Mouse (Mus musculus) liver, embryonic 11.5 days (tissue): ENCODE measurements around the gene Adamts2. TPM values are rescaled to one million over a fixed set of nuclear protein-coding genes. Genes with fewer than 3 reads are reported as not detected.

Experiments
- ATAC-seq: fragments of 200-750 bp; cut with Nextera tagmentation; replicated peaks from 2 replicates; pipeline ENCODE4 v1.8.0; 2017; ENCODE audit warnings: moderate number of reproducible peaks, mild to moderate bottlenecking, moderate TSS enrichment, moderate library complexity; ENCODE audit not compliant: low FRiP score
- DNase-seq: peaks from one replicate; pipeline ENCODE4 v3.0.0-alpha.2; 2017; ENCODE audit warnings: low spot score
- H3K27ac ChIP-seq: fragments of 300-500 bp; sonication (generic); 2 replicates; pipeline ENCODE4 v1.5.1; 2014; ENCODE audit warnings: mild to moderate bottlenecking, low read depth, low read length, control low read depth
- H3K27me3 ChIP-seq: fragments of 300-500 bp; sonication (generic); replicated peaks from 2 replicates; pipeline ENCODE4 v1.6.1; 2014; ENCODE audit warnings: low read length, mixed read lengths; ENCODE audit not compliant: control insufficient read depth, insufficient read depth
- H3K36me3 ChIP-seq: fragments of 300-500 bp; sonication (generic); 2 replicates; pipeline ENCODE4 v1.6.1; 2014; ENCODE audit warnings: mild to moderate bottlenecking, low read length, moderate library complexity, mixed read lengths; ENCODE audit not compliant: control insufficient read depth, insufficient read depth
- H3K4me1 ChIP-seq: fragments of 300-500 bp; sonication (generic); replicated peaks from 2 replicates; pipeline ENCODE4 v1.6.1; 2014; ENCODE audit warnings: low read length, mixed read lengths; ENCODE audit not compliant: control insufficient read depth, insufficient read depth
- H3K4me2 ChIP-seq: fragments of 300-500 bp; sonication (generic); 2 replicates; pipeline ENCODE4 v1.6.1; 2014; ENCODE audit warnings: mild to moderate bottlenecking, control low read depth, moderate library complexity
- H3K4me3 ChIP-seq: fragments of 300-500 bp; sonication (generic); 2 replicates; pipeline ENCODE4 v1.5.1; 2014; ENCODE audit warnings: low read depth, low read length, control low read depth
- H3K9ac ChIP-seq: fragments of 300-500 bp; sonication (generic); 2 replicates; pipeline ENCODE4 v1.6.1; 2014; ENCODE audit warnings: low read depth, low read length, control low read depth
- H3K9me3 ChIP-seq: fragments of 300-500 bp; sonication (generic); 2 replicates; pipeline ENCODE4 v1.6.1; 2016; ENCODE audit warnings: low read length, inconsistent platforms, mixed read lengths; ENCODE audit not compliant: control insufficient read depth
- WGBS: fragments of 180-500 bp; shearing (Covaris S2); extraction: QIAGEN DNeasy Blood & Tissue Kit; methylation state at CpG from one replicate; pipeline ENCODE4 v1.1.7; 2014; 5-methylcytosine and 5-hydroxymethylcytosine counted together
- polyA plus RNA-seq: library from polyadenylated mRNA; unstranded; fragments of >200 nt; fragmentation: Nextera tagmentation; extraction: Ambion mirVana; gene quantifications from 2 replicates; pipeline ENCODE4 v1.2.1, GENCODE M21; 2014

The Adamts2 gene
- polyA plus RNA-seq, 1 experiment from 2014 or later = 4.2 TPM

DNA sequence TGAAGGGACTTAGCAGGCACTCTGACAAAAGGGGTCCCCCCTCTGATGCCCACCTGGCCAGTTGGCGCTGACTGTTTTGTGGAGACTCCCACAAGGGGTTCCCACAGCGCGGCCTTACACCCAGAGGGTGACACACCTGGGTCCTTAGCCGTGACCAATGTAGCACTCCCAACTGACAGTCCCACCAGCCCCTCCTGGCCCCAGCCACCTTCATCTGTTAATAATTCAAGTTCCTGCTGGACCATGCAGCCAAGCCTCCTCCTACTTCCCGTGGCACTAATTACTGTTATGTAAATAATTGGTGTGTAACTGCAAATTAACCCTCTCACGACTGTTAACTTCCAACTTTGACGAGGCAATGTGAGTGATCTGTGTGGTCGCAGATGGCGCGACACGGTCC lies 195.8 kb downstream of the Adamts2 start:
- no peak for DNase-seq
- WGBS = 78% methylated on average over 11 of the region's 11 CpGs
- no peak overlapping the region for H3K9ac ChIP-seq
- H3K27me3 ChIP-seq = no peaks in the 10 kb centered on the region
- H3K4me1 ChIP-seq = no peaks in the 10 kb centered on the region
- H3K36me3 ChIP-seq = no peaks in the 10 kb centered on the region
- H3K9me3 ChIP-seq = no peaks in the 10 kb centered on the region
- no peak for ATAC-seq
- H3K4me2 ChIP-seq = no peak overlapping the region
- no peak overlapping the region for H3K4me3 ChIP-seq
- no peak overlapping the region for H3K27ac ChIP-seq

DNA sequence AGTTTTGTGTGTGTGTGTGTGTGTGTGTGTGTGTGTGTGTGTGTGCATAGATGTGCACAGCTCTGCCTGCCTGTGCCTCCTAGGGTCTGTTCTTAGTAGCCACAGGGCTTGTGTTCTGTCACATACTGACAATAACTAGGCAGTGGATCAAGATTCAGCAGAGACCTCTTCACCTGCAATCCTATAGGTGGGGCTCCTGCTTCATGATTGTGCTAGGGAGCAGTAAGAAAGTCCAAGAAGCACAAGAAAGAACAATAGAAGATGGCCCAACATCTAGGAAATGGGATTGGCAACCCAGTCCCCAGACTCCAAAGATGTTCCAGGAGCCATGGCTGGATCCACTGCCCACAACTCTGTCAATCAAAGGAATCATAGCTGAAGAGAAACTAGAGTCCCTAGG lies 197.0 kb downstream of the Adamts2 start:
- Histone ChIP-seq H3K4me3 (no peak overlapping the region), H3K4me1 (no peaks in the 10 kb centered on the region), H3K4me2 (no peak overlapping the region), H3K9me3 (no peaks in the 10 kb centered on the region), H3K27me3 (no peaks in the 10 kb centered on the region), H3K27ac (no peak overlapping the region), H3K9ac (no peak overlapping the region), H3K36me3 (no peaks in the 10 kb centered on the region)
- ATAC-seq (no peak), DNase-seq (no peak)

DNA sequence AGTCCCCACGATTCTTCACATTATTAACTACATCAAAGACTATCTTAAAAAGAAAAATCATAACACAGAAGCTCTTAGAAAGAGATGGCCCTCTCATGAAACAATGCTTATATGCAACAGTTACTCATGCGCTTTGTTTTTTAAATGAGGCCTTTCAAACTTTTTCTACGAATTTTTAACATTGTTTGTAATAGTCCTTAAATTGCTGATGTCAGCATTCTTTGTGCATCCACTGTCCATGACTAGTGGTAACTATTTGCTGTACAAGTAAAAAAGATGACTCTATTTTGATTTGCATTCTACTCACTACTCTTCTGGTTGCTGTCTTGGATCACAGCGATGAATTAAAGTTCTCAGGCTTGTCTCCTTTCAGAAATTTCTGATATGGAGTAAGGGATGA lies 212.3 kb downstream of the Adamts2 start:
- 89% methylated on average over 4 of the region's 4 CpGs for WGBS
- no peak for DNase-seq
- H3K27me3 ChIP-seq = no peaks in the 10 kb centered on the region
- H3K27ac ChIP-seq = no peak overlapping the region
- no peak overlapping the region for H3K9ac ChIP-seq
- no peak for ATAC-seq
- no peaks in the 10 kb centered on the region for H3K4me1 ChIP-seq
- no peak overlapping the region for H3K4me3 ChIP-seq
- no peak overlapping the region for H3K4me2 ChIP-seq
- H3K9me3 ChIP-seq = peaks cover 13% of the 10 kb centered on the region
- H3K36me3 ChIP-seq = peaks cover 45% of the 10 kb centered on the region

DNA sequence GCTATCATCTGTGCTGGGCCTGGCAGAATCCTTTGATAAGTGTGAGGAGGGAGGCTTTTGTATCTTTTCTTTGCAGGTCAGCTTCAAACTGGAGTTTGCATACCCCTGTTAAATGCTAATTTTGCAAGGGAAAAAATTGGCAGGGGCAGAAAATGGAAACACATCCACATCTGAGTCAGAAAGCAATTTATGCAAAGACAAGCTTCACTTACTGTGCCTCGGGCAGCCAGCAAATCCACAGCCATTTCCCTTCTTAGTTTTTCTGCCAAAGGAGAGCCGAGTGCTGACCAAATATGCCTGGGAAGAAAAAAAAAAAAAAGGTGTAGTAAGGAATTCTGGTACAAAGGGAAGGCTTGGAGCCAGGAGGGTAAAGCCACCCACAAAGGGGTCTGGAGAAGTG lies 224.3 kb downstream of the Adamts2 start:
- Histone ChIP-seq H3K9me3 (no peaks in the 10 kb centered on the region), H3K9ac (no peak overlapping the region), H3K36me3 (no peaks in the 10 kb centered on the region), H3K27me3 (no peaks in the 10 kb centered on the region), H3K27ac (no peak overlapping the region), H3K4me2 (peak overlapping the region; percentile 86), H3K4me1 (peaks cover 6% of the 10 kb centered on the region; the same call in 1 of the 2 replicates), H3K4me3 (peak overlapping the region; percentile 83; the same call in 1 of the 2 replicates)
- 67% methylated on average over 2 of the region's 2 CpGs for WGBS
- ATAC-seq (no peak), DNase-seq (no peak)

DNA sequence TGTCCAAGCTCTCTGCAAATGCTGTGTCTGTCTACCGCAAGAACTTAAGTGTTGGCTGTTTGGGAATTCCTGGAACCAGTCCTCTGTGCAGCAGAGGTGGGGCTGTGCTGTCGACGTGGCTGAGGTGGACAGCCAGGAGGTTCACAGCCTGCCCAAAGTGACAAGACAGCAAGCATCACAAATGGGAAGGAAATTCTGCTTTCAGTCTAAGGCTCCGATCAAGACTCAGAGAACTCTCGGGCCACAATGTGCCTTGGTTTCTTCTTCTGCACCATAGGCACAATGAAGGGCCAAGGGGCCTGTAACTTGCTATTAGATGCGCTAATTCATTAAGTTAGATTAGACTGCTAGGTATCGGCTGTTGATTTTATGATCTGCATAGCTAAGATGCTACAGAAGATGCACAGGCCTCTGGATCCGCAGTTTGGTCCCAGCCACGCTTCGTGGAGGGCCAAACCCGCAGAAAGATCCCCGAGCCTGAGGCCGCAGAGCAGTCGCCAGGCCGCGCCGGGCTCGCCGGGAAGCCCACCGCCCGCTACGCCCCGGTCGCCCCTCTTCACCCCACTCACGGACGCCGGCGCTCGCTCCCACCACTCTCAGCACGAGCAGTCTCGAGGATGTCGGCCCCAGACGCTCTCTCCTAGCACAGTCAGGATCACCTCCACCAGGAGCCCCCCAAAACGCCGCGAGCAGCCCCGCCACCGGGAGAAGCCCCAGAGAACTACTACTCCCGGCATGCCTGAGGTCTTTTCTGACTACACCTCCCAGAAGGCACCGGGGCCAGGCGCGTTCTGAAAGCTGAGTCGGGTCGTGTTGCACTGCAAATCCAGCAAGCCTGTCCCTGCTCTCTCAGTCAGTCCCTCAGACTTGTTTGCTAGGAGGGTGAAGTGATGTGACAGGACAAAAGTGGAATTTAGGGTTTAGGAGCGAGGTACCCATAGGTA lies 225.4 kb downstream of the Adamts2 start, which contains the start of gene Zfp354c:
TSS of gene Zfp354c (minus strand) at position 715 of the 944 bp plus-strand sequence.
- WGBS = 1% methylated on average over 45 of the region's 45 CpGs
- peak within 1 kb of the TSS; percentile 86 for H3K4me2 ChIP-seq
- DNase-seq (peak; percentile 86), ATAC-seq (peak; percentile 96)
- H3K9me3 ChIP-seq = no peaks in the 10 kb centered on the region
- H3K36me3 ChIP-seq = no peaks in the 10 kb centered on the region
- H3K4me3 ChIP-seq = peak within 1 kb of the TSS; percentile 83
- H3K27ac ChIP-seq = no peak within 1 kb of the TSS
- H3K4me1 ChIP-seq = peaks cover 6% of the 10 kb centered on the region; the same call in 1 of the 2 replicates
- peak within 1 kb of the TSS; percentile 78 for H3K9ac ChIP-seq
- H3K27me3 ChIP-seq = no peaks in the 10 kb centered on the region

DNA sequence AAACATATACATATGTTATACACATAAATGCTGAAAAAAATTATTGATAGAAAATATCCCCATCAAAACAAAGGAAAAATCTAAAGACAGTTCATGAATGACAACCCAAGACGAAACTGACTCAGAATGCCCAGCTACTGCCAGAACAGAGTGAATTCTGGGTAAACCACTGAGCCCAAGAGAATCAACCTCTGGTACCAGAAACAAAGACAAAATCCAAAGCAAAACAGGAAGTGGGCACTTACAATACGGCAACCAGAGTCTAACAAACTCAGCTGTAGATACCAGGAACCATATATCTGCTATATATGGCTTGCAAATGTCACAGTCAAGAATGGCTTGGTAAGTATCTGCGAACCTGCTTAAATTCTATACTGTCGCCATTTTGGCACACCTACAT lies 233.8 kb downstream of the Adamts2 start:
- Histone ChIP-seq H3K4me1 (no peaks in the 10 kb centered on the region), H3K4me2 (no peak overlapping the region), H3K9me3 (no peaks in the 10 kb centered on the region; the same call in 1 of the 2 replicates), H3K27me3 (no peaks in the 10 kb centered on the region), H3K9ac (no peak overlapping the region), H3K27ac (no peak overlapping the region), H3K36me3 (0 out of 2 replicates have a peak, but pooled peaks cover 2% of the 10 kb centered on the region), H3K4me3 (no peak overlapping the region)
- WGBS = 74% methylated on average over 4 of the region's 4 CpGs
- DNase-seq = no peak
- ATAC-seq = no peak

DNA sequence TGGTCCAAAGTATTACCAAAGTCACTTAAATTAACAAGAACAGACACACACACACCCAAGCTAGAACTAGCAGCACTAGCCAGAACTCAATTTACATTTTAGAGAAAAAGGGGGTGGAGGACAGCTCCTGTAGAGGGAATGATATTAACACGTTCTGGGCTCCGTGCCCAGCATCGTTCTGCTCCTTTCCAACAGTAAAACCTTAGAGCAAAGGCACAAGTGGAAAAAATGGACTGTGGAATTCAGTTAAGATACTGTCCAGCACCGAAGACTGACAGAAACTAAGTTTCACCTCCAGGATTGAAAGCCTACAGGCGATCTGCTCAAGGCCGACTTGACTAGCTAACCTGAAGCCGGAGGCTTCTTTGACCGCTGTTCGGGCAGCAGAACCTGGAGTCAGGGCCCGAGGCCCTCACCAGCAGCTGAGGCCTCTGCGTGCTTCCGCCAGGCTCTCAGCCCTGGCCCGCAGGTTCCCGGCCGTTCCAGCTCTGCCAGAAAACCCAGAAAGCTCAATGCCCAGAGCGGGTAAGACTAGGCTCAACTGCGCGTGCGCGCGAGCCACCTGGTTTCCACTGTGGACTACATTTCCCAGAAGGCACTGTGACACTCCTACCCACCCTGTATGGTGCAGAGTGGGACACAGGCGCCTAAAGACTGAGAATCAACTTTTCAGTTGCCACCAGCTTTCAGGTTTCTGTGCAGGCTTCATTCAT lies 239.3 kb downstream of the Adamts2 start, which contains the start of gene Zfp879:
TSS of gene Zfp879 (minus strand) at position 530 of the 713 bp plus-strand sequence.
- Histone ChIP-seq H3K9ac (peak within 1 kb of the TSS; percentile 73), H3K4me3 (peak within 1 kb of the TSS; percentile 50), H3K9me3 (no peaks in the 10 kb centered on the region), H3K4me2 (peak within 1 kb of the TSS; percentile 80), H3K27ac (peak within 1 kb of the TSS; percentile 13; the same call in 1 of the 2 replicates), H3K27me3 (no peaks in the 10 kb centered on the region), H3K4me1 (peaks cover 6% of the 10 kb centered on the region; the same call in 1 of the 2 replicates), H3K36me3 (no peaks in the 10 kb centered on the region)
- DNase-seq = peak; percentile 84
- ATAC-seq = peak; percentile 91
- WGBS = 21% methylated on average over 22 of the region's 22 CpGs

DNA sequence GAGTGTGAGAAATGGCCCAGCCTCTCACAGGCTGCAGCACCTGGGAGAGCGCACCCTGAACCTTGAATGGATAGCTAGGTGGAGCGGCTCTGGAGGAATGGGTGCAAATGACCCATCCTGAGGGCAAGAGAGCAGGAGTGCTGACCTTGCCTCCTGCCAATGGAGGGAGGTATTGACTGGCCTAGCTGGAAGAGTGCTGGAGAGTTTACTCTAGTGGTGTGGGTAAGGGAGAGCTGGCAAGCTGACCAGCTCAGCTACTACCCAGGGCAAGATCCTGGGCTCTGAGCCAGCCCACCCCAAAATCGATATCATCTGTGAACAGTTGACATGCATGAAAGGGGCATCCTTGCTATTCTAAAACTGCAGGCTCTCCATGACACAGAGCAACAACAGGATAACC lies 244.1 kb downstream of the Adamts2 start:
- Histone ChIP-seq H3K27me3 (peaks cover 36% of the 10 kb centered on the region), H3K4me2 (no peak overlapping the region), H3K9ac (no peak overlapping the region), H3K9me3 (no peaks in the 10 kb centered on the region), H3K4me3 (no peak overlapping the region), H3K4me1 (peaks cover 4% of the 10 kb centered on the region; the same call in 1 of the 2 replicates), H3K36me3 (no peaks in the 10 kb centered on the region), H3K27ac (no peak overlapping the region)
- ATAC-seq (no peak), DNase-seq (no peak)
- WGBS = 85% methylated on average over 3 of the region's 3 CpGs
